Mouse (Mus musculus): ENCODE data around the gene Slc7a1.

Slc7a1 gene

GRCm38 (mm10) chr5:148312443-148312842, 87.3 kb downstream of the Slc7a1 start:
- DNase-seq, result no peak

- DNase-seq, result peak in 1 of 2 experiments; percentile 20
Measured at GRCm38 (mm10) chr5:148310790-148311189, 88.9 kb downstream of the Slc7a1 start.

DNA sequence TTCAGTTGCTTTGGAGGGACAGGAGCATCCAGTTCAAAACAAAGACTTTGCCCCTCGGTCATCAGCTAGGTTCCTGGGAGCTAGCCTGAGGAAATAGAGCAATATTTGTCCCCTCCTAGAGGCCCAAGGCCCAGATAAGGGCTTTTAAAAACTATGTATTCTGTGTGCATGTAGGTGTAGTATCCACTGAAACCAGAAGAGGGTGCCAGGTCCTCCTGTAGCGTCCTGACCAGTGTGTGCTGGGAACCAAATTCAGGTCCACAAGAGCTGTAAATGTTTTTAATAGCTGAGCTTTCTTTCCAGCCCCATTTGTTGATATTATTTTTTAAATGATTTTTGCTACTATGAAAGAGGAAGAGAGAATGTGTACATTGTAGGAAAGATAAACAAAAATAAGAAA, 95.6 kb downstream of the Slc7a1 start:
- DNase-seq, result no peak

DNA sequence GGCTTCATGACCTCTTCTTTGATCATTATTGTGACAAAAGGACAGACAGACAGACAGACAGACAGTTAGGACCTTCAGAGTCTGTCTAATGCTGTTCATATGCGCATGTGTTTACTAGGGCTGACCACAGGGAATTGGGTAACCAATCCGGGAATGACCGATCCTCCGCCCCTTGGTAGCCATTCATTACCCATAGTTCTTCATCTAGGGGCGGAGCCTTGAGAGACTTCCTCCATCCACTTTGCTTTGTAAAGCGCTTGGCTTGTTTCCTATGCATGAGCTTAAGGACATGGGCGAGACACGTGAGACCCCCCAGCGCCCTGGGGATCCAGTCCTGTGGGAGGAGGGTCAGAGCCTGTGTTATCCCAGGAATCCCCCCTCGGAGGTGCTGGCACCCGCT, 96.7 kb downstream of the Slc7a1 start:
- no peak for DNase-seq

- peak; percentile 32 to 56 for DNase-seq
Measured at GRCm38 (mm10) chr5:148293346-148293745, 106.4 kb downstream of the Slc7a1 start.

DNA sequence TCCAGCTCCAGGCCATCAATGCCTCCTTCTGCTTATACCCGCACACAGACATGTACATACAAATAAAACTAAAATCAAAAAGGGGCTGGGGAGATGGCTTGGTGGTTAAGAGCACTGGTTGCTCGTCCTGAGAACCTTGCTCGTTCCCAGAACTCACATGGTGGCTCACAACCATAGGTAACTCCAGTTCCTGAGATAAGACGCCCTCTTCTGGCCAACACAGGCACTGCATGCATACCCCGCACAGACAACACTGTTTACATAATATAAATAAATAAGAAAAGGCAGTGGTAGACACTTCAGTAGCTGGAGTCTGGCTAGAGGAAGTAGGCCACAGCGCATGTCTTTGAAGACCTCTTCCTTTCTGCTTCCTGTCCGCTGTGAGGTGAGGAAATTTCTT, 106.8 kb downstream of the Slc7a1 start:
- DNase-seq, result no peak

GRCm38 (mm10) chr5:148289951-148290350, 109.8 kb downstream of the Slc7a1 start:
- DNase-seq, result no peak

DNA sequence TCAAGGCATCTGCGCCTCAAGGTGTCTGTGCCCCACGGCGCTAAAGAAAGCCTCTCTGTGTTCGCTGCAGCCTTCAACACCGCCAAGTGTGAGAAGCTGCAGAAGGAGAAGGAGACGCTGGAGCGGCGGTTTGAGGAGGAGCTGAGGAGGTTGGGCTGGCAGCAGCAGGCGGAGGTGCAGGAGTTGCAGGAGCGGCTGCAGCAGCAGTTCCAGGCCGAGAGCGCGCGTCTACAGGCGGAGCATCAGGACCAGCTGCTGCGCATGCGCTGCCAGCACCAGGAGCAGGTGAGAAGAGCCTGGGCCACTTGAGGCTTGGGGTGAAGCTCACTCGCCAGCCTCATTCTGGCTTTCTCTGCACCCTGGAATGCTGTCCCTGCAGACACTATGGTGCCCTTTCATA, 110.9 kb downstream of the Slc7a1 start:
- peak; percentile 5 to 12 for DNase-seq

- DNase-seq, result no peak
Measured at GRCm38 (mm10) chr5:148287529-148287928, 112.2 kb downstream of the Slc7a1 start.

- DNase-seq, result peak; percentile 24 to 45
Measured at GRCm38 (mm10) chr5:148283584-148283983, 116.1 kb downstream of the Slc7a1 start.

DNA sequence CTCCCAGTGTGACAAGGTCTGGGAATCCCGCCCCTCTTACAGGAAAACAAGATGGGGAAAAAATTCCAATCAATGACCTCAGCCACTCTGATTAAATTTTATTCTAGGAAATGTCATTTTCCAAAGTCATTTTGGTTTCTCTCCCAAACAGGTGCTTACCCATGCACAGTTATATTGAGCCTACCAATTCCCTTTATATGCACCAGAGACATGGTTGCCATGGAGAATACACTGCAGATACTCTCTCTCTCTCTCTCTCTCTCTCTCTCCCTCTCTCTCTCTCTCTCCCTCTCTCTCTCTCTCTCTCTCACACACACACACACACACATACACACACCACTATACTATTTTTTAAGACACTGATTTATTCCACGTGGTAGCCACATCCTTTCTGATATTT, 116.5 kb downstream of the Slc7a1 start:
- DNase-seq, result no peak

DNA sequence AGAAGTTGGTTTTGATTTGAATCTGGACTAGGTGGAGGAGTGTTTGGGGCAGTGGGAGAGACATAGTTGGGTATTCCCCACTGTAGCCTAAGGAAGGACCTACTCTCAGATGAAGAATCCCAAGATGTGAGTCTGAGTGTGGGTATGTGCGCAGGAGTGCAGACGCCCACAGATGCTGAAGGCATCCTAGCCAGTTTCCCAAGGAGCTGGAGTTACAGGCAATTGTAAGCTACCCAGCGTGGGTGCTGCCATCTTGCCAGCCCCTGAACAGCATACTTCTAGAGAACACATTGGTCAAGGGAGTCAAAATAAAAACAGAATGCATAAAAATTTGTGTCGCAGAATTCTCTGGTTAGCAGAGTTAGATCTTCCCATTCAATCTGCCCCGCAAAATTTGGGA, 117.1 kb downstream of the Slc7a1 start:
- DNase-seq, result no peak

- DNase-seq, result no peak
Measured at GRCm38 (mm10) chr5:148282093-148282492, 117.6 kb downstream of the Slc7a1 start.

GRCm38 (mm10) chr5:148280321-148280720, 119.4 kb downstream of the Slc7a1 start:
- no peak for DNase-seq

- no peak for DNase-seq
Measured at GRCm38 (mm10) chr5:148278233-148278632, 121.5 kb downstream of the Slc7a1 start.
